Mouse (Mus musculus) cerebellum, adult 2 months (tissue): ENCODE measurements around the gene Bpifa5.

Experiments used
- CTCF ChIP-seq: fragments of 200-500 bp; IDR thresholded peaks from 2 replicates; pipeline ENCODE4 v1.5.1; 2011; ENCODE audit warnings: low read depth, mild to moderate bottlenecking, control low read depth, low read length, moderate library complexity, borderline replicate concordance; ENCODE audit not compliant: insufficient read depth
- POLR2A ChIP-seq: fragments of 200-500 bp; IDR thresholded peaks from 2 replicates; pipeline ENCODE4 v1.6.1; 2011; ENCODE audit warnings: low read length, control low read depth, borderline replicate concordance; ENCODE audit not compliant: insufficient read depth

DNA sequence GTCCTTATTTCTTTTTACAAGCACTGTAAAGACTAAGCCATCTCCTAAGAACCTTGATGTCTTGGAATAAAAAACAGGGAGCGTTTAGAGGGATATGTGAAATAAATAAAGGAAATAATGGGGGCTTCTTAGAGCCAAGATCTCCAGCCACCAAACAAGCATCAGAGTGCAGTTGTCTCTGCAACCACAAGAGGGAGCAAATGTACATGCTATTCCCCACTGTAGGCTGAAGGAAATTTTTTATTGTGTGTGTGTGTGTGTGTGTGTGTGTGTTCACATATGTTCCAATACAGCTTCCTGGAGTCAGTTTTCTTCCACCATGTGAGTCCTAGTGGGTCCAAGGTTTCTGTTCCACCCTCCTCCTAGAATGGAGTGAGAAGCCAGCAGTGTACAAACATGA lies 10.9 kb downstream of the Bpifa5 start:
- peak; percentile 19; the same call in 1 of the 2 replicates for TF ChIP-seq CTCF
- TF ChIP-seq POLR2A: no peak
